ENCODE assay signal across 9 mouse cellular contexts in the genomic region with DNA sequence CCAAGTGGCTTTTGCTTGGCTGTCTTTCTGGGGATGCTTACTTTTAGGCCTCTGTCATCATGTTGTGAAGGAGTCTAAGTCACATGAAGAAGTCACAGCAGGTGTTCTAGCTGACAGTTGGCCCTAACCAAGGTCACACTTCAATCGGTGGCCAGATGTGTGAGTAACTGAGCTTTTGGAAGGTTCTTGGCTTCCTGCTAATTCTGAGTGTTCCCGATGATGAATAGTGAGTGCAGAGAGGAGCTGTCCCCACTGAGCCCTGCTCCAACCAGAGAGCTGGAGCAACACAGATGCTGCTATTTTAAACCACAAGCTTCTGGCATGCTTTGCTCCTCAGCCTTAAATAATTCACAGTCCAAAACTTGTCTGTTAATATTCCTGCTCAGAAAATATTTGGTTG.
DNase-seq lines count a peak whose midpoint lies in the region; ATAC-seq and TF ChIP-seq lines count a peak whose summit lies in the region.
"Had no signal": no experiment of that assay in that cellular context is flagged by ENCODE, and none has a peak within 500 bp of the region (broad histone marks: within the 10 kb centered on the region; RNA-seq: fewer than 3 reads in every experiment).

No protein-coding gene starts in this region.

- no peak overlapping the region for H3K27ac ChIP-seq in liver, postnatal 0 days (ENCODE audit: low read depth)
- H3K27ac ChIP-seq in liver, embryonic 11.5 days (ENCODE audit: low read depth, low read length) = no peak overlapping the region
- peak overlapping the region; percentile 27; the same call in 1 of the 2 replicates for H3K27ac ChIP-seq in heart, embryonic 16.5 days (ENCODE audit: low read length)
- H3K27ac ChIP-seq in thymus, adult 2 months (ENCODE audit: control insufficient read depth, insufficient read depth, low read length) = peak overlapping the region; percentile 53; the same call in 1 of the 2 replicates
- H3K27ac ChIP-seq in forebrain, embryonic 10.5 days = no peak overlapping the region

- no peak overlapping the region for H3K9ac ChIP-seq in liver, postnatal 0 days (replicated peaks)
- H3K9ac ChIP-seq in liver, embryonic 11.5 days (ENCODE audit: low read depth, low read length) = no peak overlapping the region
- H3K9ac ChIP-seq in heart, embryonic 16.5 days (ENCODE audit: low read length) = no peak overlapping the region

- no peak overlapping the region for H3K4me2 ChIP-seq in liver, postnatal 0 days (ENCODE audit: low read depth, low read length)
- no peak overlapping the region for H3K4me2 ChIP-seq in liver, embryonic 11.5 days
- H3K4me2 ChIP-seq in heart, embryonic 16.5 days (ENCODE audit: low read depth, low read length) = no peak overlapping the region

- no peak for TF ChIP-seq EP300 in liver, postnatal 0 days (IDR thresholded peaks at IDR 0.05; ENCODE audit: low read depth)

- H3K4me1 ChIP-seq in liver, postnatal 0 days (ENCODE audit: insufficient read depth) = no peaks in the 10 kb centered on the region
- no peaks in the 10 kb centered on the region for H3K4me1 ChIP-seq in liver, embryonic 11.5 days (replicated peaks; ENCODE audit: control insufficient read depth, insufficient read depth, low read length)
- H3K4me1 ChIP-seq in heart, embryonic 16.5 days (ENCODE audit: control insufficient read depth, insufficient read depth, low read length) = no peaks in the 10 kb centered on the region; the same call in 1 of the 2 replicates
- peaks cover 7% of the 10 kb centered on the region for H3K4me1 ChIP-seq in thymus, adult 2 months (replicated peaks; ENCODE audit: control insufficient read depth, insufficient read depth, low read length)
- no peaks in the 10 kb centered on the region for H3K4me1 ChIP-seq in forebrain, embryonic 10.5 days

- TF ChIP-seq POLR2A in thymus, adult 2 months (IDR thresholded peaks at IDR 0.05; ENCODE audit: control insufficient read depth, extremely low read depth, insufficient read depth, low read length, poor library complexity) = no peak

- no peaks in the 10 kb centered on the region for H3K9me3 ChIP-seq in liver, postnatal 0 days (ENCODE audit: low read length)
- no peaks in the 10 kb centered on the region for H3K9me3 ChIP-seq in liver, embryonic 11.5 days (ENCODE audit: control insufficient read depth, low read length)
- no peaks in the 10 kb centered on the region for H3K9me3 ChIP-seq in heart, embryonic 16.5 days (replicated peaks; ENCODE audit: control insufficient read depth, low read length)
- no peaks in the 10 kb centered on the region for H3K9me3 ChIP-seq in forebrain, embryonic 10.5 days

- no peaks in the 10 kb centered on the region for H3K36me3 ChIP-seq in liver, postnatal 0 days (replicated peaks; ENCODE audit: insufficient read depth, low read length)
- no peaks in the 10 kb centered on the region for H3K36me3 ChIP-seq in liver, embryonic 11.5 days (ENCODE audit: control insufficient read depth, insufficient read depth, low read length)
- H3K36me3 ChIP-seq in heart, embryonic 16.5 days (ENCODE audit: control insufficient read depth, insufficient read depth) = no peaks in the 10 kb centered on the region
- no peaks in the 10 kb centered on the region for H3K36me3 ChIP-seq in thymus, adult 2 months (ENCODE audit: control insufficient read depth, insufficient read depth, low read length)
- no peaks in the 10 kb centered on the region for H3K36me3 ChIP-seq in forebrain, embryonic 10.5 days (replicated peaks)

- H3K4me3 ChIP-seq in liver, postnatal 0 days (ENCODE audit: low read depth, low read length) = no peak overlapping the region
- H3K4me3 ChIP-seq in liver, embryonic 11.5 days (ENCODE audit: low read depth, low read length) = no peak overlapping the region
- H3K4me3 ChIP-seq in heart, embryonic 16.5 days (ENCODE audit: low read length) = no peak overlapping the region
- no peak overlapping the region for H3K4me3 ChIP-seq in thymus, adult 2 months (ENCODE audit: control insufficient read depth, insufficient read depth, low read length)
- no peak overlapping the region for H3K4me3 ChIP-seq in forebrain, embryonic 10.5 days

- WGBS in liver, postnatal 0 days (ENCODE audit: insufficient replicate concordance) = 44% methylated on average over 2 of the region's 2 CpGs
- WGBS in liver, embryonic 11.5 days = 60% methylated on average over 2 of the region's 2 CpGs
- WGBS in heart, embryonic 16.5 days = 13% methylated on average over 2 of the region's 2 CpGs
- 0% methylated on average over 2 of the region's 2 CpGs for WGBS in thymus, adult 2 months
- 61% methylated on average over 2 of the region's 2 CpGs for WGBS in forebrain, embryonic 10.5 days

- DNase-seq in liver, postnatal 0 days = no peak
- DNase-seq in liver, embryonic 11.5 days (ENCODE audit: low spot score) = no peak
- peak; percentile 29 for DNase-seq in embryo, embryonic 11 days
- peak; percentile 44 for DNase-seq in thymus, adult 2 months
- DNase-seq in ovary, postnatal 10 days (ENCODE audit: low spot score) = no peak
- no peak for DNase-seq in forebrain, embryonic 10.5 days (ENCODE audit: extremely low spot score, low spot score)
- DNase-seq: adrenal gland, postnatal 25 days had no signal

- ATAC-seq in liver, postnatal 0 days = peak; percentile 48; the same call in 1 of the 2 replicates
- no peak for ATAC-seq in liver, embryonic 11.5 days (replicated peaks; ENCODE audit: low FRiP score)
- ATAC-seq in heart, embryonic 16.5 days (replicated peaks; ENCODE audit: extremely low read depth, insufficient read depth, low FRiP score) = peak; percentile 78
- ATAC-seq: forebrain, embryonic 16.5 days had no signal

- TF ChIP-seq CTCF in liver, postnatal 0 days (IDR thresholded peaks at IDR 0.05; ENCODE audit: low read depth) = no peak
- TF ChIP-seq CTCF in thymus, adult 2 months (IDR thresholded peaks at IDR 0.05; ENCODE audit: borderline replicate concordance, control insufficient read depth, extremely low read depth, insufficient read depth, low read length, poor library complexity) = no peak

- no peaks in the 10 kb centered on the region for H3K27me3 ChIP-seq in liver, postnatal 0 days (ENCODE audit: insufficient read depth, low read length)
- no peaks in the 10 kb centered on the region for H3K27me3 ChIP-seq in liver, embryonic 11.5 days (replicated peaks; ENCODE audit: control insufficient read depth, insufficient read depth, low read length)
- no peaks in the 10 kb centered on the region for H3K27me3 ChIP-seq in heart, embryonic 16.5 days (ENCODE audit: control insufficient read depth, insufficient read depth, low read length)
- no peaks in the 10 kb centered on the region for H3K27me3 ChIP-seq in thymus, adult 2 months (ENCODE audit: control insufficient read depth, insufficient read depth, low read length)
- no peaks in the 10 kb centered on the region for H3K27me3 ChIP-seq in forebrain, embryonic 10.5 days (ENCODE audit: poor library complexity, severe bottlenecking)

Comparison
In these comparisons a context has a peak if more than half of its experiments do, and no peak if none do; other contexts are left out.
1. DNase-seq: peak in embryo, embryonic 11 days (single experiment) and thymus, adult 2 months (single experiment); none in liver, postnatal 0 days (single experiment), liver, embryonic 11.5 days (single experiment), ovary, postnatal 10 days (single experiment) and forebrain, embryonic 10.5 days (single experiment).
2. H3K27ac ChIP-seq: peak in heart, embryonic 16.5 days (single experiment) and thymus, adult 2 months (single experiment); none in liver, postnatal 0 days (single experiment), liver, embryonic 11.5 days (single experiment) and forebrain, embryonic 10.5 days (single experiment).